Mouse (Mus musculus) G1E-ER4 (cell line): ENCODE results near the gene Rab4a. TPM values are rescaled to one million over a fixed set of nuclear protein-coding genes. Genes with fewer than 3 reads are reported as not detected.

Source experiments
- GATA1 ChIP-seq: IDR thresholded peaks from one replicate; pipeline ENCODE4 v1.8.0; 2012; ENCODE audit warnings: low read length, inconsistent platforms
- polyA plus RNA-seq: library from polyadenylated mRNA; stranded (reverse); fragments of >175 nt; gene quantifications from 2 replicates; pipeline ENCODE4 v1.2.3, GENCODE M21; 2012

Rab4a gene
- polyA plus RNA-seq, 1 experiment, result 21.9 TPM

- TF ChIP-seq GATA1, result no peak
Measured at GRCm38 (mm10) chr8:123849352-123849751, 43.6 kb downstream of the Rab4a start.

GRCm38 (mm10) chr8:123851590-123851989 lies 45.8 kb downstream of the Rab4a start:
- no peak for TF ChIP-seq GATA1

GRCm38 (mm10) chr8:123854252-123854651 lies 48.5 kb downstream of the Rab4a start:
- no peak for TF ChIP-seq GATA1

GRCm38 (mm10) chr8:123854733-123855475 lies 49.1 kb downstream of the Rab4a start:
- TF ChIP-seq GATA1, result no peak

- no peak for TF ChIP-seq GATA1
Measured at GRCm38 (mm10) chr8:123857361-123857760, 51.6 kb downstream of the Rab4a start.

- TF ChIP-seq GATA1, result no peak
Measured at GRCm38 (mm10) chr8:123858574-123858940, 52.8 kb downstream of the Rab4a start.

GRCm38 (mm10) chr8:123858941-123859647 lies 53.3 kb downstream of the Rab4a start:
- no peak for TF ChIP-seq GATA1

- TF ChIP-seq GATA1, result no peak
Measured at GRCm38 (mm10) chr8:123859648-123860259, 54.0 kb downstream of the Rab4a start, which contains the start of gene Ccsap. Ccsap (minus strand) TSS chr8:123860209.

- TF ChIP-seq GATA1, result no peak
Measured at GRCm38 (mm10) chr8:123860386-123860785, 54.6 kb downstream of the Rab4a start.

- no peak for TF ChIP-seq GATA1
Measured at GRCm38 (mm10) chr8:123865786-123866185, 60.0 kb downstream of the Rab4a start.

GRCm38 (mm10) chr8:123866971-123867370 lies 61.2 kb downstream of the Rab4a start:
- TF ChIP-seq GATA1, result no peak

- TF ChIP-seq GATA1, result no peak
Measured at GRCm38 (mm10) chr8:123872048-123872447, 66.3 kb downstream of the Rab4a start.

- TF ChIP-seq GATA1, result no peak
Measured at GRCm38 (mm10) chr8:123873364-123873763, 67.6 kb downstream of the Rab4a start.

- TF ChIP-seq GATA1, result no peak
Measured at GRCm38 (mm10) chr8:123874324-123874723, 68.5 kb downstream of the Rab4a start.

- TF ChIP-seq GATA1, result no peak
Measured at GRCm38 (mm10) chr8:123877865-123878264, 72.1 kb downstream of the Rab4a start.

GRCm38 (mm10) chr8:123880271-123880670 lies 74.5 kb downstream of the Rab4a start:
- TF ChIP-seq GATA1, result no peak
